Mouse (Mus musculus): ENCODE measurements around the gene Med17.

The Med17 gene

GRCm38 (mm10) chr9:15288402-15288801, 8.7 kb upstream of the Med17 start:
- no peak for DNase-seq (ENCODE audit: low spot score)

- no peak for DNase-seq (ENCODE audit: low spot score)
These were observed 8.1 kb upstream of the Med17 start for GRCm38 (mm10) chr9:15287846-15288245.

- DNase-seq (ENCODE audit: low spot score) = no peak
These were observed 5.7 kb upstream of the Med17 start for GRCm38 (mm10) chr9:15285443-15285842.

GRCm38 (mm10) chr9:15280491-15280879, 754 bp upstream of the Med17 start:
- peak; percentile 3 for DNase-seq (ENCODE audit: low spot score)

- no peak for DNase-seq (ENCODE audit: low spot score)
These were observed 537 bp downstream of the Med17 start for GRCm38 (mm10) chr9:15279139-15279648.

GRCm38 (mm10) chr9:15278343-15278742, 1.4 kb downstream of the Med17 start:
- DNase-seq (ENCODE audit: low spot score) = no peak

GRCm38 (mm10) chr9:15276855-15277254, 2.9 kb downstream of the Med17 start:
- DNase-seq (ENCODE audit: low spot score) = no peak

- DNase-seq (ENCODE audit: low spot score) = no peak
These were observed 5.8 kb downstream of the Med17 start for GRCm38 (mm10) chr9:15273981-15274380.

GRCm38 (mm10) chr9:15263487-15263886, 16.2 kb downstream of the Med17 start:
- no peak for DNase-seq (ENCODE audit: low spot score)

GRCm38 (mm10) chr9:15261980-15262379, 17.8 kb downstream of the Med17 start:
- no peak for DNase-seq (ENCODE audit: low spot score)

GRCm38 (mm10) chr9:15256214-15256613, 23.5 kb downstream of the Med17 start:
- DNase-seq (ENCODE audit: low spot score) = no peak

GRCm38 (mm10) chr9:15254501-15254900, 25.2 kb downstream of the Med17 start:
- no peak for DNase-seq (ENCODE audit: low spot score)

GRCm38 (mm10) chr9:15252196-15252595, 27.5 kb downstream of the Med17 start:
- no peak for DNase-seq (ENCODE audit: low spot score)

GRCm38 (mm10) chr9:15250376-15250775, 29.4 kb downstream of the Med17 start:
- DNase-seq (ENCODE audit: low spot score) = no peak

- DNase-seq (ENCODE audit: low spot score) = no peak
These were observed 34.2 kb downstream of the Med17 start for GRCm38 (mm10) chr9:15245319-15246075.

GRCm38 (mm10) chr9:15242130-15242529, 37.6 kb downstream of the Med17 start:
- no peak for DNase-seq (ENCODE audit: low spot score)

- DNase-seq (ENCODE audit: low spot score) = peak; percentile 70
These were observed 38.2 kb downstream of the Med17 start for GRCm38 (mm10) chr9:15241596-15241939.

GRCm38 (mm10) chr9:15240863-15241595, 38.7 kb downstream of the Med17 start:
- DNase-seq (ENCODE audit: low spot score) = no peak

GRCm38 (mm10) chr9:15240006-15240405, 39.7 kb downstream of the Med17 start:
- no peak for DNase-seq (ENCODE audit: low spot score)

GRCm38 (mm10) chr9:15239042-15239925, 40.4 kb downstream of the Med17 start, which contains the start of gene Vstm5:
TSS of gene Vstm5 (plus strand) at chr9:15239045.
- DNase-seq (ENCODE audit: low spot score) = peak; percentile 68

- DNase-seq (ENCODE audit: low spot score) = no peak
These were observed 41.3 kb downstream of the Med17 start for GRCm38 (mm10) chr9:15238297-15238990.
